Mouse (Mus musculus) stomach, postnatal 0 days (tissue): ENCODE results near the gene Strip2.

Experiments
- CTCF ChIP-seq: IDR thresholded peaks from 2 replicates; pipeline ENCODE4 v1.5.1; 2016; ENCODE audit warnings: antibody characterized with exemption, low read depth, mild to moderate bottlenecking, moderate library complexity
- EP300 ChIP-seq: optimal IDR thresholded peaks from 2 replicates; pipeline ENCODE3; 2016; ENCODE audit warnings: antibody characterized with exemption

DNA sequence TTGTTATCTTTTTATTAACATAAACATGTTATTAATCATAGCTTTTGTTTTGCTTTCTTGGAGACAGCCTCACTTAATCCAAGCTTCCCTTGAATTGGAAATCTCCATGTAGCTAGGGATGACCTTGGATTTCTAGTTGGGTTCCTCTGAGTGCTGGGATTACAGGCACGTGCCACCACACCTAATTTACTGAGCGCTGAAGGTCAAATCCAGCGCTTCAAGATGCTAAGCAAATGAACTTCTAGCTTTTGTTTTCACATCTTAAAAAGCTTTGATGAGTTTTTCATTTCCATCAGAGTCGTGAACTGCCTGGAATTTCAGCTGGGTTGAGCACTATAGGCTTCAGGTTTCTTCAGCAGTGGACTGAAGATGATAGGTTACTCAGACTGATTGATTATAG lies 40.0 kb upstream of the Strip2 start:
- no peak for TF ChIP-seq CTCF
- no peak for TF ChIP-seq EP300
